Mouse (Mus musculus) natural killer cell, adult 2 months (primary cell): Measurements from ENCODE around the gene Gtpbp3.

Experiments
- DNase-seq, 2 experiments: peaks; one replicate each; pipeline ENCODE4 v3.0.0; 2022; ENCODE audit warnings: low spot score in 2 of 2

The Gtpbp3 gene

DNA sequence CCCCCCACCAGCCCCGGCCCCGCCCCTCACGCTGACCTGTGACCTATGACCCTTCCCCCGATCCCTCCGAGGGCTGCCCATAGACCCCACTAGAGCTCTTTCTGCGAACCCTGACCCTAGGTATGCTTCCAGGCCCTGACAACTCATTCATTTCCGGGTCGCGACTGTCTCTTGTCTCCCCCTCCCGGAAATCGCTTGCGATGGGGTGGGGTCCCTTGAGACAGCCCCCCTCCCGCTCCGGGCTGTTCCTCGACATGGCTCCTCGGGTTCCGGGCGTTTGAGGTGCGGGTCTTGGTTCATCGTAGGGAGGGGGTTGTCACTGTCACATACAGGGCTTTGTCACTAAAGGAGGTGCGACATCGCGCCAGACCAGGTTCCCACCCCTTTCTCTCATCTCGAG lies 18.5 kb upstream of the Gtpbp3 start:
- DNase-seq: peak; percentile 39 to 49

DNA sequence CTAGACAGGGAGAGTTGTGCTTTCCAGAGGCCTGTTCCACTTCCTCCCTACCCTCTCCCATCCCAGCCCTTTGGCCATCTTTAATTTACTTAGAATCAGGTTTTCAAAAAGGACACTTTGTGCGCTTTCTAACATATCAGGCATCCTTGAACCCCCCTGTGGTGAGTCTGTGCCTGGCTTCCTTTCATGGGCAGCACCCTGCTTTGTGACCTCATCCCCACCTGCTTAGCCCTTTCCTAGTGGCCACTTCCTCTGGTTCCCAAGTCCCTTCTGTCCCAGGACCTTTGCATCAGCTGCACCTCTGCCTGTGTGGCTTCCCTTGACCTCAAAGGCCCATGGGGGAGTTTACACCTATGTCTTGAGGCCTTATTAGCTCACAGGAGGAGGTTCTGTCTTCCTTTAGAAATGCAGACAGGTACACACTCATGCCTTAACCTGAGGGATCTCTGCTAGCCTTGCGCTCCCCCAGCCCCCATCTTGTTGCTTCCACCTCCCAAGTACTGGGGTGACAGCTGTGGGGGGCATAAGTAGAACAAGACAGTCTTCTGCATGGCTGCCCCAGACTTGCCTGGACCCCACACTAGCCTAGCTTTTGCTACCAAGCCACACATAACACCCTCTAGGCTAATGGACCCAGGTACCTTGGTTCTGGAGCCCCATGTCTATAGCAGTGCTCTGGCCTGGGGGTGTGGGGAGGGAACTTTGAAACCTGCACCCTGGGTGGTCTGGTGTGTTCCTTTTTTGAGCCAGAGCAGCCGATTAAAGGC lies 17.6 kb upstream of the Gtpbp3 start:
- no peak for DNase-seq

DNA sequence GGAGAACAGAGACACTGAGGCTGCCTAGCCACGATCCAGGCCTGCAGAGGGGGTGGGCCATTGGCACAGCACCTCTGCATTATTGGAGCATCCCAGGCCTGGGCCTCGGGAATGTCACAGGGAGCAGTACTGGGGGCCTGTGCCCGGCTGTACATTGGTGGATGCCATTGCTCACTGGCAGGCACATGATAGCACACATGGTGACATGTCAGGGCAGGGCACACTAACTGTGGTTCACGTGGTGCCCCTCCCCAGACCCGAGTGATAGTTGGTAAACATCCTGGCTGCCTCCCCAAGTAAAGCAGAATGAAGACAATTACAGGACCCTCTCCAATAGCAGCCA lies 17.0 kb upstream of the Gtpbp3 start:
- no peak for DNase-seq

DNA sequence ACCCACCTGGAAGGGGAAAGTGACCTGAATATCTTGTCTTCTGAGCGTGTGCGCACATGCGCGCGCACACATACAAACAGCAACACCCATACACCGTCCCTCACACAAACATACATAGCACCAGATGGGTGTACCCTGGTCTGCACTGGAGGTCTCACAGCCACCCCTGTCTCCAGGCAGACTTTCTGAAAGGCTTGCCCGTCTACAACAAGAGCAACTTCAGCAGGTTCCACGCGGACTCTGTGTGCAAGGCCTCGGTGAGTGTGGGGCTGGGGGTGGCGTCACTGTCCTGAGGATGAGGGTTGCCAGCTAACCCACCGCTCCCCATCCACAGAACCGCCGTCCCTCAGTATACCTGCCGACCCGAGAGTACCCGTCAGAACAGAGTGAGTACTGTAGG lies 16.0 kb upstream of the Gtpbp3 start:
- no peak for DNase-seq

DNA sequence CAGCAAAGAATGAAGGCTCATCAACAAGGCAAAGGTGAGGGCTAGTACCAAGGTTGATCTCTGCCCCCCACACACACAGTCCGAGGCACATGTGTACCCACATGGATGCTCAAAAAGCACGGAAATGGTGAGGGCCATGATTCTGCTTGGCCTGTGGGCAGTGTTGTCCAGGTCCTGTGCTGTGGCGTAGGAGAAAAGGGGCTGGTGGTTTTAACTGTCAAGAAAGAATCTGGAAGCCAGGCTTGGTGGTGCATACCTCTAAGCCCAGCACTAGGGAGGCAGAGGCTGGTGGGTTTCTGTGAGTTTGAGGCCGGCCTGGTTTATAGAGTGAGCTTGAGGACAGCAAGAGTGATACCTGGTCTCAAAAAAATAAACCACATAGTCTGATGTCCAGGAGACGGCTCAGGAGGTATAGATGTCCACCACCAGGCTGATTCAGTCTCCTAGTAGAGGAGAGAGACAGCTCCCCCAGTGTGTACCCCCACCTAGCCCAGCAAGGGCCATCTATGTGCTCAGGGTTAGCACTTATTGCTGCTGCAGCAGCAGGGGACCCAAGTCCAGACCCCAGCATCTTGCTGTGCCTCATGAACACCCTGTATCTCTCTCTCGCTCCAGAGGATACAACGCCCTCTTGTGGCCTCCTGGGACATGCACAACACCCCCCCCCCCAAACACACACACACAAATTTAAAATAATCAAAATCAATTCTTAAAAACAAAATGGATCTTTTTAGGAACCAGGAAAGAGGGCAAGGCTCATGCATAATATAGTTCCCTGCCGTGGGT lies 15.1 kb upstream of the Gtpbp3 start:
- no peak for DNase-seq

DNA sequence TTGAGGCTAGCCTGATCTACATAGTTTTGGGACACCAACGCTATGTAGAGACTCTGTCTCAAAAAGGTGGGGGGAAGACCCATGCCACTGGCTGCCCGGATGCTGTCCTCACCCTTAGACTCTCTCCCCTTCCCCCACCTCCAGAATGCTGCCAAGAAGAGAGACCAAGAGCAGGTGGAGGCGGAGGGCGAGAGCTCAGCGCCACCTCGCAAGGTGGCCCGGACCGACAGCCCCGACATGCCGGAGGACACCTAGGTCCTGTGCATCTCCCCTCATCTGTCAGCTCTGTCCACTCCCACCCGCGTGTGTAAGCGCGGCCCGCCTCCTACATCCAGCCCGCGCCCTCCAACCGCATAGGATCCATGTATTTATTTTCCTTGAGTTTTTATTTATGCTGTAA lies 13.6 kb upstream of the Gtpbp3 start:
- no peak for DNase-seq

DNA sequence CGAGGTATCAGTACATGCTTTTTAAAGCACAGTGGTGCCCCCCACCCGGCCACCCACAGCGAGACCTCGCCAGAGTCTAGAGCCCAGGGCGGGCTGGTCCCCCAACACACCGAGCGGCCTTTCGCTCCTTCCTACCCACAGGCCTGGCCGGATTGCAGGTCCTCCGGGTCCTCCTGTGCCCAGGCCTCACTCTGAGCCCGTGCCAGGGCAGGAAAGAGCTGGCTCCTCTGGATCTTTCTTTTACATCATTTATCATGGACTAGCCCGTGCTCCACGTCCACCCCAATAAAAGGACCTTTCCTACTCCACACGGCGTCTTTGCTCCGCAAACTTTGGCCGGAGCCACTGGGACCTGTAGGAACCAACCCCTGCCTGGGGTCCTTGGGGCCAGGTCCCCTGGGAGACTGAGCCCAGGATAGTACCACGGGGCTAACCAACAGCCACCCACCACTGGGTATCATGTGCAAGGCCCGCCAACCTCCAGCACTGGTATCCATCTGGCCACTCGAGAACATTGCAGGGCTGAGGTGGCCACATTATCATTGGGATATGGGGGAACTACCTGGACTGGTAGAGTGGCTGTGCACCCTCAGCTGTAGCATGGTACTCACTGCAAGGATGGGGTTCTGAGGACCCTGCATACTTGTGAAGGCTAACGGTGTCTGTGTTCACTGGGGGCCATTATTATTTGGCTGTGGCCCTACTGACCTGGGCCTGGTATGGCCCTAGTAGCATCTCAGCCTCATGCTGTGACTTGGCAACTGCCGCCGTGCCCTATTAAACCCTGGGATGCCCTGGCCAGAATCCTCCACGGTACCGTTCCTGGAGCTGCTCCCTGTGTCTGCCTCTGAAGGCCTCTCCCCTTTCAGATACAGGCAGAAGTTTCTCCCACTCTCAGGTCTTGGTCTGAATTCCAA lies 12.9 kb upstream of the Gtpbp3 start:
- no peak for DNase-seq

DNA sequence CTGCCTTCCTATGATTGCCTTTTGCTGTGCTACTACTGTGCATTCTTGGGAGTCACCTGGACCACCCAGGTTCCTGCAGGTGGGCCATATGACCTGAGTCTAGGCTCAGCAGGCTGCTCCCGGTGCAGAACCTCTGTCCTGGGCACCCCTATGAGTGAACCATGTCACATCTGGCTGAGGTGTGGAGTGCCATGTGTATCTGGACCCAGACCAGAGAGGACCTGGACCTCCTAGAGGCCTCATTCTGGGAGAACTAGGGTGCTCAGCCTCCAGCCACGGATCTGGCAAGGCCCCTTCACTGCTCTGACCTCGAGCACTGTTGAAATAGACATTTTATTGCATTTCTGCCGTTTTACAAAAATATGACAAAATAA lies 12.2 kb upstream of the Gtpbp3 start:
- no peak for DNase-seq

DNA sequence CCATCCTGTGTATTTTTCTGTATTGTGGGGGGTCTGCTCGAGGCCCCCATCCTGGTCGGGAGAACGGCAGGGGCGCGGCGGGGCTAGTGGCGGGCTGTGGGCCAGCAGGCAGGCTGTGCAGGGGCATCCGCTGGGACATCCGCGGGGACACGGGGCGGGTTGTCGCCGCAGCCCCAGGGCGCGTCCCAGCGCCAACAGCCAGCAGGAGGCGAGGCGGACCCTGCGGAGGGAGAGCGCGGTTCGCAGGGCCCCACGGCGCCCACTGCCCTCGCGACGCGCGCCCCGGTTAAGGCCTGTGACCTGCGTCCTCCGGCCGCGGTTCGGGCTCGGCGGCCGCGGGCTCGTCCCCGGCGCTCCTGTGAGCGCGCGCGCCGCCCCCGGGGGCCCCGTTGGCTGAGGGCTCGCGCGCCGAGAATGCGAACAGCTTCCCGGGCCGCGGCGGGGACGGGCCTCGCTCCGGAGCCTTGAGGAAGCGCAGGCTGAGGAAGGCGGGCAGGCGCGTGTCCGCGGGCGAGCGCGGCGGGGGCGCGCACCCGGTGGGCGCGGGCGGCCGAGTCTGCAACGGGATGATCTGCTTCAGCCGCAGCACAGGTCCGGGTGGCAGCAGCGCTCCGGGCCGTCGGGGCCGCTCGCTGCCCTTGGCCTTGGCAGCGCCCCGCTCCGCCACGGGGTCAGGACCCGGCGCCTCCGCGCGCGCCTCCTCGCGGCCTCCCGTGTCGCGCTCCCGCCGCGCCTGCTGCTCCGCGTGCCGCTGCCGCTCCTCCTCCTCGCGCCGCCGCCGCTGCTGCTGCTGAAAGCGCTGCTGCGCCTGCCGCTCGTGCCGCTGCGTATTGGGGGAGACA lies 11.6 kb upstream of the Gtpbp3 start:
- DNase-seq: peak in 1 of 2 experiments; percentile 53

DNA sequence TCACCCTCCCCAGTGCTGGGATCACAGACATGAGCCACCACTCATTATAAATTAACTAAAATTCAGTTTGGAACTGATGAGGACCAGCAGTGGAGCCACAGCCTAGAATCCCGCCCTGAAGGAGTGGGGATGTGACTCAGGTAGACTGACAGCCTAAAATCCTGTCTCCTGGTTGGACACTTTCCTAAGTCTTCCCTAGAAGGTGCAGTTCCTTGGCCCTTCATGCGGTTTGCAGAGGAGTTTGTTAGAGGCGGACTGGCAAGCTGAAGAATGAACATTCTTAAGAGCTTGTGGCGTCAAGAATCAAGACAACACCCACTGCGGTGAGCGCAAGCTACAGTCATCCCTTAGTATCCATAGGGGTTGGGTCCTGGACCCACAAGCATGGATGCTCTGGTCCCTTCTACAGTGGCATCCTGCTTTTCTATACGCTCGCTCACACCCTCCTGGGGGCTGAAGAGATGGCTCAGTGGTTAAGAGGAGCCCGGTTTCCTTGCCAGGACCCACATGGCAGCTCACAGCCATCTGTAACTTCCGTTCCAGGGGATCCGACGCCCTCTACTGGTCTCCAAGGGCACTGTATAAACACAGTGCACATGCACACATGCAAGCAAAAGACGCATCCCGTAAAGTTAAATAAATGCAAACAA lies 10.6 kb upstream of the Gtpbp3 start:
- DNase-seq: peak in 1 of 2 experiments; percentile 46

DNA sequence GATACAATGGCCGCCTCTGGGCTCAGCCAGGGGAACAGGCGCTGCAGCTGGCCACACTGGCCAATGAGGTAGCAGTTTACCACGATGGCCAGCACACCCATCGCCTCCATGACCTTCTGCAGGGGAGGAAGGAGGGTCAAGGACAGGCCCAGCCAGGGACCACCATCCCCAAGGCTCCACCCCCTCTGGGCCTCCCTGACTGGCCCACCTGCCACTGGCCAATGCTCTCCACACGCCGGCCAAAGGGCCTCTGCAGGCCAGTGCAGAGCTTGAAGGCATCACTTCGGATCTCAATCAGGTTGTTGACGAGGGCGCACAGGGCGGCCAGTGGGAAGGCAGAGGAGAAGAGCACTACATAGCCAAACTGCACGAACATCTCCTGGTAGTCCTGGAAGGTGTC lies 9.0 kb upstream of the Gtpbp3 start:
- no peak for DNase-seq

DNA sequence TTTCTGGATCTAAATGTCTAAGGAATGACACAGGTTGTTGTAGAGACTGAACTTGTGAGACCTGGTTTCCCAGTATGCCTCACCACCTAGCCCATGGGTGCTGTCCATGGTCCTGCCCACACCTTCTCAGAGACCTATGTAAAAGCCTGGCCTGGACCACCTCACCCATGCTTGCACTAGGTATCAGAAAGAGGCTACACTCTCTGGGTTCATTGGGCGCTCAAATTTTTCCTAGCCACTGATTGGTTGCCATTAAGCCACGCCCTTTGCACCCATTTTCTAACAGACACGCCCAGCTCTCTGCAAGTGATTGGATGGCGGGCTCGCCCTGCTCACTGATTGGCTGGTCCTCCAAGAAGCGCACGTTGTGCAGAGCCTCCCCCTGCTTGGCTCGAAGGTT lies 4.0 kb upstream of the Gtpbp3 start:
- peak in 1 of 2 experiments; percentile 36 for DNase-seq

DNA sequence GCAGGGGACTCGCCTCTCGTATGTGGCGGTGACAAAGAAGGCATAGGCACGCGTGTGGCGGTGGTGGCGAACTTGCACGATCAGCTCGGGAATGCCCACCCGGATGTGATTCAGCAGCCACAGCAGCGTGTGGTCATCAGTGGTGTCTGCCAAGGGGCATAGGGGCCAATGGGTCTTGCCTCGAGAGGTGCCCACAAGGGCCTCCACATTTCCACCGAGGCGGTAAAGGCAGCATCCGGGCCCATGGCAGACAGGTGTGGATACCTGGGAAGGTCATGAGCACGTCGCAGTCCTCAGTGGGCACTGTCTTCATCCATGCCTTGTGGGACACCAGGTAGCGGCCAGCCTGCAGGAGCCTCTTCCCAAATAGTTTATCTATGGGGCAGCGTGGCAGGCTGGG lies 3.2 kb upstream of the Gtpbp3 start:
- DNase-seq: no peak

DNA sequence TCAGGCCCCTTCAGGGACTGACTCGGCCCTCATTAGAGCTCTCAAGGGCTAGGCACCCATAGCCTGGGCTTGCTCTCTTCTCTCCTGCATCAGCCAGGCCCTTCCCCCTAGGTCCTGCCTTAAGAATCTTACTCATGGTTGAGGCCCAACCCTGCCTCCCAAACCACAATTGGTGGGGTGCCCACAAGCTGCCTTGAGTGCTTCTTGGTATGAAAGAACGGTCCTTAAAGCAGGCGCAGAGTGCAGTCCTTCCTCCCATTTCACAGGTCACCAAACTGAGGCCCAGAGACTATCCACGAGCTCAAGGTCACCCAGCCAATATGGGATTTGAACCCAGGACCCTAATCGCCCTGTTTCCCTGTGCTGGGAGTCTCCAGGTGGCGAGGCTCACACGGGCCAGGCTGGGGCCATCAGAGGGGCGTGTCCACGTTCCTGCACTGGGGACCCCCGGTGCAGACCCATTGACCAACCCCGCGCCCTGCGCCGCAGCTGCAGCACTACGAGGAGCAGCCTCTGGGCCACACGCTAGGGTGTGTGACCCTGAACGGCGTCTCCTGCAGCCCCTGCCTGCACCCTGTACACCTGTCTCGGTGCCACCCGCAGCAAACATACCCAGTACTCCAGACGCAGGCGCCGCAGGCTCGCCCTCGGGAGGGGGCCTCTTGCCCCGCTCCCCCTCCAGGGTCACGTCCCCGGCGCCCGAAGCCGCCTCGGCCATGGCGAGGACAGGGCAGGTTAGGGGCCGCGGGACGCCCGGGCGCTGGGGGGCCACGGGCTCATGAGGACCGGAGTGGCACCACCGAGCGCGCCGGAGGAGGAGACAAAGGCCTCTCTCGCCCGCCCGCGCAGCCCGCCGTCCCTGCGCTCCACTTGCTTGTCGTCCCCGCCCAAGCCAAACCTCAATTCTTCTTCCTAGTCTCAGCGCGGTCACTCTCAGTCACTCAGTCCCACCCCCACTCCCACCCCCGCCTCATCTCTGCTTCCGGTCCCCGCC lies 2.5 kb upstream of the Gtpbp3 start, which contains the start of gene Ano8:
Gene Ano8, minus strand, starts transcription at position 822 of the 994 bp plus-strand sequence.
- DNase-seq: peak; percentile 86 to 90

DNA sequence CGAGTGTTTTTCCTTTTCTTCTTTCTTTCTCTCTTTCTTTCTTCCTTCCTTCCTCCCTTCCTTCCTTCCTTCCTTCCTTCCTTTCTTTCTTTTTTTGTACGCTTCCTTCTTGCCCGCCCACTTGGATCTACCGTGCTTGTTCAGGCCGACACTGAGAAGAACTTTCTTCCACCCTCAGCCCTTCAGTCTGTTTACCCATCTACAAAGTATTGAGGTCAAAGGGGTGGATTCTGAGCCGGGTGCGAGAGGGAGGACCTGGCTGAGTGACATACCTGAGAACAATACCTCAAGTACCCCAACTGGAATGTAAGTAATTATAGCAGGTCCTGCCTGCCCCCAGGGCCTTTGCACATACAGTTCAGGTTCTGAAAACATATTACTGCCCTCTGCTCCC lies 1.8 kb upstream of the Gtpbp3 start:
- no peak for DNase-seq

DNA sequence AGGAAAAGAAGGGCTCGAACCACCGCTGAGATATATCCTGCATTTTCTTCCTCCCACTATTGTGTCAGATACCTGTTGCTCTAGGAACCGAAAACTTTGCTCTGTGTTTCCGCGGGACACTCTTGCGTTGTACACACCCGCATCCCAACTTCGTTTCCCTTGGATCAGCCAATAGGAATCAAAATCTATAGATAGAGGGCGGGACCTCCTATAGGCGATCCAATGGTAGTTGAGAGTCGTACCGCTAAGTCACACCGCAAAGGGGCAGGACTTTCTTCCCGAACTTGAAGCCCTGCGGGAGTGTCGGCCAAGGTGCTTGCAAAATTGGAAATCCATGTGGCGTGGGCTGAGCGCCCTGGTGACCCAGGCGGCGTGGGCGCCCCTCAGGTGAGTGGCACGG lies 551 bp downstream of the Gtpbp3 start:
- DNase-seq: peak; percentile 87 to 89

DNA sequence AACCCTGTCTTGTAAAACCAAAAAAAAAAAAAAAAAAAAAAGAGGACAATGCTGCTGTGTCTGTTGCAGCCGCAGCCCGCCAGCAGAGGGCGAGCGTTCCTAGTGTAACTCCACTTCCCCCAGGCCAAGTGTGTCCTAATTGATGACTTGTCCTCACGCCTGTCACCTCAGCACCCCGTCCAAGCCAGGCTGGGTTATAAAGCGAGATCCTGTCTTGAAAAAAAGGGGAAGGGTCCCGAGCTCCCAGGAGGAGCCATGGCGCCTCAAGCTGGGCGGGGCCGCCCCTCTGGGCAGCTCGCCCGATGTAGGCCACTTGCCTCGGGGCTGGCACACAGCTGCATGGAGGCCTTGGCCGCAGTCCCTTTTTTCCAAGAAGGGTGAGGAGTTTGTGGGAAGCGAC lies 7.1 kb downstream of the Gtpbp3 start:
- DNase-seq: peak; percentile 64 to 82

DNA sequence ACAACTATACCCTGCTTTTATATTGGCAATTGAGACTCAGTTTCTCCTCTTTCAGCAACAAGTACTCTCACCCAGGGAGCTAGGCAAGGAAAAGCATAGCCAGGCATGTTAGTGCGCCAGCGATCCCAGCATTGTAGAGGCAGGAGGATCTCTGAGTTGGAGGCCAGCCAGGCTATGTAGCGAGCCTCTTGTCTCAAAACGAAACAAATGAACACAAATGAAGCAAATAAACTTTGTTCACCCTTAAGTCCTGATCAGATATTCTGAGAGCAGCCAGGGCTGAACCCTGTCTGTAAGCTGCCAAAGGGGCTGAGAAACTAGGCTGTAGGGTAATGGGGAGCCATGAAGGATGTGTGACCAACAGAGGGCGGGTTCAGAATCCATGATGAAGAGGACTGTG lies 7.9 kb downstream of the Gtpbp3 start:
- DNase-seq: no peak

DNA sequence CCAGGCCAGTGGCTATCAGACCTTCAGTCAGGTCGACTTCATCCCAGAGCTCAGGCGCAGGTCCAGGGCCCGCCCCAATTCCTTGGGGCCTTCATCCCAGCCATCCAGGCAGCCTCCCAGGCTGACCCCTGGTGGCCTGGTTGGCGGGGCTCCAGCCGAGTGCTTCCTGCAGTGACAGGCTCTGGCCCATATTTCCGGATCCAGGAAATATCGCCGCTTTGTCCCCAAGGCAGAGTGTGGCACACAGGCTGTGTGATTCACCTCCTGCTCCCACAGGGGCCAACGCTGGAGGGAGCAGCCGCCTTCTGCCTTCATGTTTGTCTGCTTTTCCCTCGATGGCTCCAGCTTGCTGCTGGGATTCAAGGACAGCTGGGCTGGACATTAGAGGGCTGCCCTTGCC lies 8.6 kb downstream of the Gtpbp3 start:
- no peak for DNase-seq
